Mouse (Mus musculus) heart, adult 2 months (tissue): ENCODE measurements around the gene Gm17019. TPM values are rescaled to one million over a fixed set of nuclear protein-coding genes. Genes with fewer than 3 reads are reported as not detected.
"Not testable (repeated sequence)": the region's sequence is repeated elsewhere in the genome, so short reads cannot be mapped to it uniquely, and the experiment has no call there.

Experiments
- DNase-seq, 2 experiments: peaks; one replicate each; pipeline ENCODE4 v3.0.0; 2021
- H3K27ac ChIP-seq: fragments of 200-600 bp; 2 replicates; pipeline ENCODE4 v1.8.1; 2022
- H3K27me3 ChIP-seq: fragments of 200-500 bp; 2 replicates; pipeline ENCODE4 v1.6.1; 2012; ENCODE audit warnings: mild to moderate bottlenecking, low read length, inconsistent platforms, mixed read lengths; ENCODE audit not compliant: control insufficient read depth, insufficient read depth
- H3K36me3 ChIP-seq: fragments of 200-500 bp; 2 replicates; pipeline ENCODE4 v1.6.1; 2012; ENCODE audit warnings: low read length, inconsistent platforms; ENCODE audit not compliant: control insufficient read depth, insufficient read depth
- H3K4me1 ChIP-seq: fragments of 200-500 bp; 2 replicates; pipeline ENCODE4 v1.6.1; 2011; ENCODE audit warnings: low read length; ENCODE audit not compliant: control insufficient read depth, insufficient read depth
- H3K4me3 ChIP-seq: fragments of 200-600 bp; 2 replicates; pipeline ENCODE4 v1.8.1; 2022
- H3K79me2 ChIP-seq: fragments of 200-500 bp; replicated peaks from 2 replicates; pipeline ENCODE4 v1.6.1; 2012; ENCODE audit warnings: mild to moderate bottlenecking, inconsistent platforms, low read length, moderate library complexity, mixed read lengths; ENCODE audit not compliant: control insufficient read depth, insufficient read depth
- H3K9ac ChIP-seq: fragments of 200-500 bp; 2 replicates; pipeline ENCODE4 v1.6.1; 2012; ENCODE audit warnings: low read depth, mild to moderate bottlenecking, control low read depth, inconsistent platforms, low read length, mixed read lengths
- WGBS: fragments of 180-500 bp; shearing (Covaris S2); methylation state at CpG from one replicate; pipeline ENCODE4 v1.1.7; 2018; 5-methylcytosine and 5-hydroxymethylcytosine counted together
- intact Hi-C: fragments of 180-260 bp; cut with DNase I; formaldehyde crosslinking; loops from one replicate; pipeline ENCODE4 v1.15.1; 2025
- polyA plus RNA-seq: library from polyadenylated mRNA; depleted of rRNA; stranded (reverse); fragments of >200 nt; gene quantifications from 2 replicates; pipeline ENCODE4 v1.2.3, GENCODE M21; 2012
- total RNA-seq, 2 experiments: library from RNA; stranded (reverse); gene quantifications; 2 replicates each; pipeline ENCODE4 v1.2.3; 2021

Gm17019 gene
- total and polyA plus RNA-seq, 3 experiments: not detected

DNA sequence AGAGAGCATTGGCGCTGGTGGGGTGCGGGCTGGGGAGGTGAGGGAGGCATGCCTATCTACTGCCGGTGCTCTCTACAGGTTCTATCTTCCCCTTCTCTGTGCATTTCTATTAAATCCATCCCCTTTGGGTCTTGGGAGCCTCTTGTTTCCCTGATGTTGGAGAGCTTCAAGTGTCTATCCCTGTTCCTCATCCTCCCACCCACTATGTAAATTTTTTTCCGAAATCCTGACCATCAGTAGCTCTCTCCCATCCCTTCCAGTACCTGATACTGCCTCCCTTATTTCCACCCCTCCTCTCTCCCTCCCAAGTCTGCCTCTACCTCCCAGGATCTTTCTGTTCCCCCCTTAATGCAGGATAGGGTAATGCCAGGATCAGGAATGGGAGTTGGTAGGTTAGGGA is 7.2 kb upstream of the Gm17019 start:
- H3K36me3 ChIP-seq, H3K79me2 ChIP-seq, H3K4me1 ChIP-seq, H3K4me3 ChIP-seq, DNase-seq, intact Hi-C loops, H3K9ac ChIP-seq, H3K27me3 ChIP-seq, H3K27ac ChIP-seq: not testable (repeated sequence)
- 67% methylated on average over 4 of the region's 4 CpGs for WGBS

DNA sequence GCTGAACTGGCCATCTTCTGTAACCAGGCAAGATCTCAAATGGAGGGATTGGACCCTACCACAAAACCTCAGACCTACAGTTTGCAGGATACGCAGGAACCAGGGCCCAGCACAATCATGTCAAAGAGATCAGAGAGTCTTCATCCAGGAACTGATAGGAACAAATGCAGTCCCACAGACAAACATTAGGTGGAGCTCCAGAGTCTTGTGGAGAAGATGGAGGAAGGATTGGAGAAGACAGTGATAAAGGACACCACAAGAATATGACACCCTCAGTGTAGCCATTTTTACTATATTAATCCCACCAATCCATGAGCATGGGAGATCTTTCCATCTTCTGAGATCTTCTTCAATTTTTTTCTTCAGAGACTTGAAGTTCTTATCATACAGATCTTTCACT is 8.5 kb downstream of the Gm17019 start:
- WGBS: 83% methylated on average over 1 of the region's 1 CpGs
- H3K79me2 ChIP-seq, H3K27ac ChIP-seq, H3K4me3 ChIP-seq, H3K4me1 ChIP-seq, H3K36me3 ChIP-seq, intact Hi-C loops, H3K9ac ChIP-seq, H3K27me3 ChIP-seq, DNase-seq: not testable (repeated sequence)

DNA sequence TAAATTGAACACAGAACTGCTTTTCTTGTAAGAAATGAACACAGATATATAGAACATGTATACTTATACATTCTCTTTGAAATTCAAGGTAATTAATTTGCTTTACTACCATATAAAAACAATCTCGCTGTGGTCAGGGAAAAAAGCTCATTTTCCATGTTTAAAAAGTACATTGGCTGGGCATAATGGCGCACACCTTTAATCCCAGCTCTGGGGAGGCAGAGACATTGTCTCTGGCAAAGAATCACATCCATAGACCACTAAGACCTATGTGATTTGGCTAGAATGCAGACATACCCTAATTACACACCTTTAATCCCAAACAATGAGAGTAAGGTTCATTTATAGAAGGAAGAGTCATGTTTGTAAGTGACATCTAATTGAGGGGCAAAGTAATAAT is 12.7 kb downstream of the Gm17019 start:
- H3K9ac ChIP-seq, H3K27ac ChIP-seq, H3K4me3 ChIP-seq, DNase-seq, H3K27me3 ChIP-seq, H3K4me1 ChIP-seq, intact Hi-C loops, H3K79me2 ChIP-seq, H3K36me3 ChIP-seq: not testable (repeated sequence)
- 50% methylated on average over 2 of the region's 2 CpGs for WGBS

DNA sequence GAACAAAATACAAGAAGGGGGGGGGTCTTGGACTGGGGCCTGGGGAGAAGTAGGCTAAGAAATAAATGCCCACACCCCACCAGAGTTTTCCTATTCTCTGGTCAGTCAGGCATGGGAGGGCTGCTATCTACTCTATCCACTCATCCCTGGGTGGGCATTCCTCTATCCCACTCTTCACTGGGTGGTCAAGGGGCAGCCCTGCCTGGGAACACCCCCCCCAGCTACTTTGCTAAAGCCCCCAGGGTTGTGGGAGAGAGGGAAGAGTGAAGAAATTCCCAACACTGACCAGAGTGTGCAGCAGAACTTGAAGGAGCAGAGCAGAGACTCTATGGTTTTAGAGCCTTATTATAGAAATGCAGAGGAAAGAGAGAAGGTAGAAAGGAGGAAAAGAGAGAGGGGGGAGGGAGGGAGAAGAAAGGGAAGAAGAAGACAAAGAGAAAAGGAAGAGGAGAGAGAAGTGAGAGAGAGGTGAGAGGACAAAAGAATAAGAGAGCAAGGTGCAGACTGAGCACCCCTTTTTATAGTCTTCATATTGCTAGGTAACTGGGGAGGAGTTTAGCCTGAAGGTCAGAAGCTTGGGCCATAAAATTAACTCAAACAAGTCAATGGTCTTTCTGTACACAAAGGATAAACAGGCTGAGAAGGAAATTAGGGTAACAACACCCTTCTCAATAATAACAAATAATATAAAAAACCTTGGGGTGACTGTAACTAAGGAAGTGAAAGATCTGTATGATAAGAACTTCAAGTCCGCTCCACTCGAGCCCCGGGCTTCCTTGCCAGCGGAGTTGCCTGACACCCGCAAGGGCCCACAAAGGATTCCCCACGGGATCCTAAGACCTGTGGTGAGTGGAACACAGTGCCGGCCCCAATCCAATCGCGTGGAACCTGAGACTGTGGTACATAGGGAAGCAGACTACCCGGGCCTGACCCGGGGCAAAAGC is 21.9 kb downstream of the Gm17019 start:
- H3K9ac ChIP-seq, DNase-seq, H3K27ac ChIP-seq, H3K27me3 ChIP-seq, H3K79me2 ChIP-seq, H3K4me3 ChIP-seq, H3K36me3 ChIP-seq, intact Hi-C loops, H3K4me1 ChIP-seq: not testable (repeated sequence)
- WGBS: 77% methylated on average over 11 of the region's 11 CpGs

DNA sequence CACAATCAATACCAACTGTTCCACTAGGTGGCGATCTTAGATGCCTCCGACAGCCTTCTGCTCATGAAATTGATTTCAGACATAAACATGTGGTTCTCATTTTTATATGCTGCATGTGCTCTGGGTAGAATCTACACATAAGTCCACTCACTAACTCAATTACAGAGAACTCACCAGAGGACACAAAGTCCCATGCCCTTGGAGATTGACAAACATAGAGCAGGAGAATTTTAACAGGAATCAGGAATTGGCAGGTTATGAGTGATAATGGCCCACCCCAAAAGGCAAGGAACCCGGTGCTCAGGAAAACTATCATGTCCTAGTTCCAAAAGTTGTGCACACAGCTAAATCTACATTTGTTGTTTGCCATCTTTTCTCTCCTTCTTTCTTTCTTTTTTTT is 25.9 kb downstream of the Gm17019 start:
- H3K4me3 ChIP-seq, H3K9ac ChIP-seq, DNase-seq, intact Hi-C loops, H3K27me3 ChIP-seq, H3K27ac ChIP-seq, H3K4me1 ChIP-seq, H3K79me2 ChIP-seq, H3K36me3 ChIP-seq: not testable (repeated sequence)
- 48% methylated on average over 3 of the region's 3 CpGs for WGBS

DNA sequence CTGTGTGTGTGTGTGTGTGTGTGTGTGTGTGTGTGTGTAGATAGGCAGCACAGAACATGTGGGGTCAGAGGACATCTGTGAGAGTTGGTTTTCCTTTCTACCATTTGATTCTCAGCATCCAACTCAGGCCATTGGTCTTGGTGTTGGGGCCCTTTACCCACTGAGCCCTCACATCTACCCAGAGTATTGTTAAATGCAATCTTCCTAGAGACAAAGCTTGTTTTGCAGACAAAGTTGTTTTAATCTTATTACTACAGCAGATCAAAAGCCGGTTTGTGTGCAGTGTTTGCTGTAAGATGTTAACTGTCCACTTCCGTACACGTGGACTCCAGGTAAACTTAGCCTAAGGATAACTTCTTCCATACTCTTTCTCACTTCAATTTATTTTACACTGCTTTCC is 26.5 kb downstream of the Gm17019 start:
- H3K27me3 ChIP-seq, H3K9ac ChIP-seq, H3K4me3 ChIP-seq, H3K27ac ChIP-seq, intact Hi-C loops, H3K79me2 ChIP-seq, DNase-seq, H3K36me3 ChIP-seq, H3K4me1 ChIP-seq: not testable (repeated sequence)
- WGBS: 60% methylated on average over 3 of the region's 3 CpGs

DNA sequence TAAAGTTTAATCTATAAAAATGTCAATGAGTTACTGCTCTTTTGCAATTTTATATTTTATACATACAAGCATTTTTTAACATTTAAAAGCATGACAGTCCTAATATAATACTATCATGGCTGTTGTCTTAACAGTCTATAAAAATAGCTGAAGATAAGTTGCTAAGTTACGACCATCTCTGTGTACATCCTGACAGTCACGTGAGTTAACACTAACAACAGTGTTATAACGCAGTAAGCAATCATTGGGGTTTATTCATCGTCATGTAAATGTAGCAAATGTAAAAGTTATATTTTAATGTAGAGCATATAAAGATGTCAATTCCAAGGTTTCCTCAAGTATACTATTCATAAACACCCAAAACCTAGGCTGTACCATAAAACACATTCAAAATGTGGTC is 27.2 kb downstream of the Gm17019 start:
- H3K79me2 ChIP-seq, H3K9ac ChIP-seq, H3K4me3 ChIP-seq, DNase-seq, H3K4me1 ChIP-seq, H3K27ac ChIP-seq, H3K36me3 ChIP-seq, H3K27me3 ChIP-seq, intact Hi-C loops: not testable (repeated sequence)
- 48% methylated on average over 3 of the region's 4 CpGs for WGBS

DNA sequence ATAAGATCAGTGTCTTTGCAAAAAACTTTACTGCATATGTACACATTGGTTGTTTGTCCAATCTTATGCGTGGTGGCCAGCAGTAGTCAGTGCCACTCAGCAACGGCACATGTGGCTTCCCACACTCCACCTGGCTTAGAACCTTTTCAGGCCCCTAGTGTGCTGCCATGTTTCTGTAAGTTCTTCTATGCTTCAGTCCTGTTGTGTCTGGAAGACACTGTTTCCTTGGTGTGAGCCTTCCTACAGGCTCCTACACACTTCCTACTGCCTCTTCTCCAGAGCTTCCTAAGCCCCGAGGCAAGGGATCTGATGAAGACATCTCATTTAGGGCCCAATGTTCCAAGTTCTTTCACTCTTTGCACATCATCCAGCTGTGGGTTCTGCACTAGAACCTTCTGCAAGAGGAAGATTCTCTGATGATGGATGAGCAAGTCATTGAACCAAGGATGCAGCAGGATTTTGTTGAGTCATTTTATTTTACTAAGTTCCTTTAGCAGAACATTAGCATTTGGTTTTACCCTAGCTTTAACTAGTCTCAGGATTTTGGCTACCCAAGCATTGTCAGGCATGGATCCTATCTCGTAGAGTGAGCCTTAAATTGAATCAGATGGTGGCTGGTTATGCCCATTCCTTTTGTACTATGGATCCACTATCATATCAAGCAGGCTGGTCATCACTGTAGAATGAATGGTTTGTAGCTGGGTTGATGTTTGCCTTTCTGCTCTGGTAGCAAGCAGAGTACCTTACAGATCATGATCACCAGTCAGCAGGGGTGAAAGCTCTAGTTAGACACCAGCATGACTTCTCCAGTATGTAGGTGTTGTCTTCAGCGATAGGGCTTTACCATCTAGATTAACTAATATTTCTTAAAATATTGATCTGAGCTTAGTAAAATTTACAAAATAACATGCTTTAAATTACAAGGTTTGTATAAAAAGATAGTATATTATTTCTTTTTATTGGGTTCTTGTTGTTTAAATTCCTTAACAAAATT is 27.9 kb downstream of the Gm17019 start:
- WGBS: 65% methylated on average over 5 of the region's 5 CpGs
- H3K9ac ChIP-seq, H3K4me1 ChIP-seq, intact Hi-C loops, H3K79me2 ChIP-seq, H3K4me3 ChIP-seq, H3K27ac ChIP-seq, H3K27me3 ChIP-seq, DNase-seq, H3K36me3 ChIP-seq: not testable (repeated sequence)

DNA sequence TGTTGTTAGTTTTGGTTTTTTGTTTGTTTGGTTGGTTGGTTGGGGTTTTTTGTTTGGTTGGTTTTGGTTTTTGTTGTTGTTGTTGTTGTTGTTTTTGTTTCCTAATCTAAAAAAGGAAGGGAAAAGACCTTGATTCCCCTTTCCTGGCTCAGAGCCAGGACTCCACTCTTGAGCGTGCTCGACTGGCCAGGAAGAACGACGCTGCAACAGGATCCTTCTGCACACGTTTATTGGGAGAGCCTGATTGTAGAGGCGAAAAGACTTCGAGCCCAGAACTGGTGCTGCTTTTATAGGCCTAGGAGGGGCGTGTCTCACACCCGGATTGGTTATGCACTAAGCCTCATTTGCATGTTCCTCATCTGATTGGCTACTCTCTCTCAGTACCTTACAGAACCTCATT is 34.7 kb downstream of the Gm17019 start:
- H3K27ac ChIP-seq, H3K79me2 ChIP-seq, H3K4me3 ChIP-seq, intact Hi-C loops, H3K4me1 ChIP-seq, H3K9ac ChIP-seq, H3K36me3 ChIP-seq, DNase-seq, H3K27me3 ChIP-seq: not testable (repeated sequence)
- 73% methylated on average over 9 of the region's 9 CpGs for WGBS
